ENCODE assay signal across 9 mouse cellular contexts in the genomic region with DNA sequence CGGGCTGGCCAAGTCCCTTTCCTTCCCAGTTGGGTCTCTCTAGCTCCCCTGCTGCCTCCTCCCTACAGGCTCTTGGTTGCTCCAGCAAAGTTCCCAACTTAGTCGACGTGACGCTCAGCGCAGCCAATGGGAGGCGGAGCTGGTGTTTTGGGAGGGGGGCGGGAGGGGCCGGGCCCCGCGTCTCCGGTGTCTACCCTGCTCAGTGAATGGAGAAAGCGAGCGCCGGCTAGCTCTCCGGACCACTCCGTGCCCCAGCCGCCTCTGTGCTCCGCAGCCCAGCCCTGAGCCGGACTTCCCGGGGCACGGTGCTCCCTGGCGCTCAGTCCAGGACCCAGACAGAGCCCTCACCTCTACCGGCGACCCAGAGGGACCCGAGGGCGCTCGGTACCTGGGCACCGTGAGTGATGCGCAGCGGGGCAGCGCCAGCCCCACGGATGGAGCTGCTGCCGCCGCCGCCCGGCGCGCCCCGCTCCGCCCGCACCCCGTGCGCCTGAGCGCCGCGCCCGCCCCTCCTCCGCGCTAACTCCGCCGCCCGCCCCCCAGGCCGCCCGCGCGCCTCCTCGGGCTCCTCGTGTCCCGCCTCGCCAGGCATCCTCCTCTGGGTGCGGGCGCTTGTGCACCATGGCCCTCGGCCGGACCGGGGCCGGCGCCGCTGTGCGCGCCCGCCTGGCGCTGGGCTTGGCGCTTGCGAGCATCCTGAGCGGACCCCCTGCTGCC. TPM values are rescaled to one million over a fixed set of nuclear protein-coding genes. Genes with fewer than 3 reads are reported as not detected.
DNase-seq lines count a peak whose midpoint lies in the region; ATAC-seq lines count a peak whose summit lies in the region.
"Had no signal": no experiment of that assay in that cellular context is flagged by ENCODE, and none has a peak within 500 bp of the region (broad histone marks: within the 10 kb centered on the region; RNA-seq: fewer than 3 reads in every experiment).

TSS of gene Slit3 (plus strand) at position 331 of the 717 bp plus-strand sequence.

- peak within 1 kb of the TSS; percentile 65 for H3K9ac ChIP-seq in hindbrain, embryonic 14.5 days
- peak within 1 kb of the TSS; percentile 30; the same call in 1 of the 2 replicates for H3K9ac ChIP-seq in stomach, embryonic 15.5 days

- no peaks in the 10 kb centered on the region for H3K9me3 ChIP-seq in hindbrain, embryonic 14.5 days (ENCODE audit: control insufficient read depth, low read length)
- H3K9me3 ChIP-seq in stomach, embryonic 15.5 days, result no peaks in the 10 kb centered on the region

- peaks cover 14% of the 10 kb centered on the region; the same call in 1 of the 2 replicates for H3K4me1 ChIP-seq in hindbrain, embryonic 14.5 days (replicated peaks; ENCODE audit: control insufficient read depth, insufficient read depth, low read length)
- H3K4me1 ChIP-seq in stomach, embryonic 15.5 days, result peaks cover 32% of the 10 kb centered on the region; the same call in 1 of the 2 replicates

- under 1% methylated on average over 60 of the region's 75 CpGs for WGBS in hindbrain, embryonic 14.5 days
- WGBS in stomach, embryonic 15.5 days, result 1% methylated on average over 48 of the region's 75 CpGs

- intact Hi-C loops in left cerebral cortex, postnatal 10 days (cut with DNase I), result loop anchor here (5.0 kb wide), 1 partner anchor 76 kb away; no protein-coding TSS in a partner anchor

- H3K4me3 ChIP-seq in hindbrain, embryonic 14.5 days (replicated peaks; ENCODE audit: low read length), result peak within 1 kb of the TSS; percentile 71
- H3K4me3 ChIP-seq in stomach, embryonic 15.5 days (replicated peaks), result peak within 1 kb of the TSS; percentile 67
- H3K4me3 ChIP-seq: erythroblast, embryonic 14.5 days had no signal

- H3K36me3 ChIP-seq in hindbrain, embryonic 14.5 days (replicated peaks; ENCODE audit: control insufficient read depth, insufficient read depth), result no peaks in the 10 kb centered on the region
- H3K36me3 ChIP-seq in stomach, embryonic 15.5 days, result no peaks in the 10 kb centered on the region

- peak; percentile 82 for DNase-seq in adrenal gland, adult 2 months
- DNase-seq in cerebellum, adult 9-11 months, result peak; percentile 53
- peak; percentile 27 to 49 for DNase-seq in gastrocnemius, adult 8-10 months (ENCODE audit: low spot score in 2 of 2)
- DNase-seq in hindbrain, embryonic 14.5 days (ENCODE audit: low spot score), result no peak
- DNase-seq in left cerebral cortex, postnatal 10 days (ENCODE audit: extremely low spot score in 1 of 2, low spot score in 2 of 2), result peak in 1 of 2 experiments; percentile 46
- peak; percentile 45 to 80 for DNase-seq in lung, postnatal 4 days

- peak within 1 kb of the TSS; percentile 97 for H3K4me2 ChIP-seq in hindbrain, embryonic 14.5 days (replicated peaks)
- H3K4me2 ChIP-seq in stomach, embryonic 15.5 days, result peak within 1 kb of the TSS; percentile 86

- peaks cover 54% of the 10 kb centered on the region for H3K27me3 ChIP-seq in hindbrain, embryonic 14.5 days (ENCODE audit: control insufficient read depth, insufficient read depth, low read length)
- H3K27me3 ChIP-seq in stomach, embryonic 15.5 days (replicated peaks), result peaks cover 18% of the 10 kb centered on the region; the same call in 1 of the 2 replicates

- ATAC-seq in hindbrain, embryonic 14.5 days (ENCODE audit: low FRiP score), result peak; percentile 68
- peak; percentile 83 for ATAC-seq in stomach, embryonic 15.5 days (ENCODE audit: insufficient read depth, low FRiP score, low read depth)
- no peak for ATAC-seq in activated CD4-positive, CD25-positive, alpha-beta regulatory T cell, adult 4 months

- H3K27ac ChIP-seq in hindbrain, embryonic 14.5 days, result no peak within 1 kb of the TSS
- peak within 1 kb of the TSS; percentile 45; the same call in 1 of the 2 replicates for H3K27ac ChIP-seq in stomach, embryonic 15.5 days

RNA-seq across cellular contexts. Expression of gene Slit3, which starts in this region (rescaled TPM):
- total RNA-seq in adrenal gland, adult 2 months (2021), result 10 to 100 TPM; 34.6 to 46.9 TPM
- 27.4 and 27.5 TPM in 2 replicates for polyA plus RNA-seq in adrenal gland, adult 2 months (2012; rRNA removed)
- total RNA-seq in gastrocnemius, adult 8-10 months (2022), result 10 to 100 TPM in 1 of 4 experiments, 1 to 10 TPM in 3; 5.1 to 11.7 (median 6.9) TPM
- polyA plus RNA-seq in hindbrain, embryonic 14.5 days (2014; fragmentation: Nextera tagmentation; extraction: Ambion mirVana), result 10.2 and 14.3 TPM in 2 replicates
- total RNA-seq in left cerebral cortex, postnatal 10 days (2021), result 10 to 100 TPM; 41.4 to 47.4 TPM
- polyA plus RNA-seq in stomach, embryonic 15.5 days (2015; fragmentation: Nextera tagmentation; extraction: Ambion mirVana), result 18.9 and 20.6 TPM in 2 replicates
- not detected for polyA plus RNA-seq in activated CD4-positive, CD25-positive, alpha-beta regulatory T cell, adult 4 months (2017; shearing (Covaris generic))
- polyA plus RNA-seq: erythroblast, embryonic 14.5 days had no signal

Comparison
In these comparisons a context has a peak if more than half of its experiments do, and no peak if none do; other contexts are left out.
1. RNA of gene Slit3 (polyA plus RNA-seq): 27.4 to 27.5 TPM in adrenal gland, adult 2 months, 18.9 to 20.6 TPM in stomach, embryonic 15.5 days and 10.2 to 14.3 TPM in hindbrain, embryonic 14.5 days; not detected in activated CD4-positive, CD25-positive, alpha-beta regulatory T cell, adult 4 months; every median in the first group is over 10 times any median in the second.